In the genomic region with DNA sequence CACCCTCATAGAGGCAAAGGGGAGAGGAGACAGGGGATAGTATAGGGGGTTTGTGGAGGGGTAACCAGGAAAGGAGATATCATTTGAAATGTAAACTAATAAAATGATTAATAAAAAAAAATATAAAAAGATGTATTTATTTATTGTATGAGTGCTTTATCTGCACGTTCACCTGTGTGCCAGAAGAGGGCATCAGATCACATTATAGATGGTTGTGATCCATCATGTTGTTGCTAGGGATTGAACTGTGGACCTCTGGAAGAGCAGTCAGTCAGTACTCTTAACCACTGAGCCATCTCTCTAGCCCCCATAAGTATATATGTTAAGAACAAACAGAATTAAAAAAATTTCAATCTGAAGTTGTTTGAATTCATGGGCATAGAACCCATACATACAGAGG, we compare ENCODE assay signal across 20 mouse cellular contexts.
"Had no signal": no experiment of that assay in that cellular context is flagged by ENCODE, and none has a peak within 500 bp of the region (broad histone marks: within the 10 kb centered on the region; RNA-seq: fewer than 3 reads in every experiment).

No protein-coding gene starts in this region.

- H3K4me1 ChIP-seq: liver, embryonic 15.5 days; midbrain, embryonic 15.5 days; neural tube, embryonic 12.5 days; neural tube, embryonic 15.5 days; stomach, embryonic 15.5 days had no signal

- H3K4me2 ChIP-seq: liver, embryonic 11.5 days; liver, embryonic 15.5 days; midbrain, embryonic 12.5 days; midbrain, embryonic 15.5 days; neural tube, embryonic 12.5 days; neural tube, embryonic 15.5 days; stomach, embryonic 15.5 days had no signal

- DNase-seq: kidney, adult 2 months; kidney, postnatal 10 days; kidney, postnatal 4 days; layer of hippocampus, adult 9-11 months; lung, adult 2 months; right cerebral cortex, adult 18-20 months; right cerebral cortex, postnatal 14 days; right cerebral cortex, postnatal 4 days; thymus, adult 18-20 months; thymus, postnatal 36 days had no signal

- H3K9me3 ChIP-seq: liver, embryonic 15.5 days; midbrain, embryonic 12.5 days; midbrain, embryonic 15.5 days; neural tube, embryonic 12.5 days; neural tube, embryonic 15.5 days; stomach, embryonic 15.5 days had no signal

- H3K36me3 ChIP-seq: liver, embryonic 15.5 days; midbrain, embryonic 12.5 days; midbrain, embryonic 15.5 days; neural tube, embryonic 12.5 days; neural tube, embryonic 15.5 days; stomach, embryonic 15.5 days had no signal

- H3K9ac ChIP-seq: liver, embryonic 15.5 days; midbrain, embryonic 12.5 days; midbrain, embryonic 15.5 days; neural tube, embryonic 12.5 days; neural tube, embryonic 15.5 days; stomach, embryonic 15.5 days had no signal

- H3K4me3 ChIP-seq: left cerebral cortex, adult 2 months; liver, embryonic 15.5 days; midbrain, embryonic 12.5 days; midbrain, embryonic 15.5 days; neural tube, embryonic 12.5 days; neural tube, embryonic 15.5 days; stomach, embryonic 15.5 days had no signal

- H3K27me3 ChIP-seq: liver, embryonic 15.5 days; midbrain, embryonic 12.5 days; midbrain, embryonic 15.5 days; neural tube, embryonic 12.5 days; neural tube, embryonic 15.5 days; stomach, embryonic 15.5 days had no signal

- ATAC-seq: intestine, postnatal 0 days; midbrain, embryonic 15.5 days had no signal

- H3K27ac ChIP-seq: left cerebral cortex, adult 2 months; liver, embryonic 15.5 days; macrophage; midbrain, embryonic 12.5 days; midbrain, embryonic 15.5 days; neural tube, embryonic 12.5 days; neural tube, embryonic 15.5 days; stomach, embryonic 15.5 days had no signal
